Mouse (Mus musculus): ENCODE measurements around the gene Haus3.

- TF ChIP-seq CTCF (conservative IDR thresholded peaks at IDR 0.05; ENCODE audit: low read length) (no peak), POU5F1 (IDR thresholded peaks at IDR 0.05; ENCODE audit: borderline replicate concordance, low read length) (no peak)
Observed at GRCm38 (mm10) chr5:34194426-34194825, 25.1 kb upstream of the Haus3 start.

Data from E14TG2a.4 (cell line).